Mouse (Mus musculus): ENCODE results near the gene Csde1.

The Csde1 gene

GRCm38 (mm10) chr3:103058207-103059157 lies 38.3 kb downstream of the Csde1 start, which contains the start of gene Nras:
Gene Nras, plus strand, starts transcription at chr3:103058285.
- peak; percentile 91 to 97 for DNase-seq (ENCODE audit: low spot score in 2 of 2)

- DNase-seq (ENCODE audit: low spot score in 2 of 2), result no peak
Measured at GRCm38 (mm10) chr3:103066927-103067326, 46.7 kb downstream of the Csde1 start.

- DNase-seq (ENCODE audit: low spot score in 2 of 2), result no peak
Measured at GRCm38 (mm10) chr3:103068971-103069370, 48.7 kb downstream of the Csde1 start.

GRCm38 (mm10) chr3:103073771-103074170 lies 53.5 kb downstream of the Csde1 start, which contains the start of gene Ampd1:
Gene Ampd1, plus strand, starts transcription at chr3:103074014.
- no peak for DNase-seq (ENCODE audit: low spot score in 2 of 2)

- no peak for DNase-seq (ENCODE audit: low spot score in 2 of 2)
Measured at GRCm38 (mm10) chr3:103075871-103076270, 55.6 kb downstream of the Csde1 start.

- no peak for DNase-seq (ENCODE audit: low spot score in 2 of 2)
Measured at GRCm38 (mm10) chr3:103076476-103076875, 56.2 kb downstream of the Csde1 start.

- no peak for DNase-seq (ENCODE audit: low spot score in 2 of 2)
Measured at GRCm38 (mm10) chr3:103079301-103079700, 59.1 kb downstream of the Csde1 start.

GRCm38 (mm10) chr3:103081051-103081450 lies 60.8 kb downstream of the Csde1 start:
- no peak for DNase-seq (ENCODE audit: low spot score in 2 of 2)

GRCm38 (mm10) chr3:103081861-103082453 lies 61.7 kb downstream of the Csde1 start:
- DNase-seq (ENCODE audit: low spot score in 2 of 2), result no peak

GRCm38 (mm10) chr3:103082761-103083160 lies 62.5 kb downstream of the Csde1 start:
- no peak for DNase-seq (ENCODE audit: low spot score in 2 of 2)

- DNase-seq (ENCODE audit: low spot score in 2 of 2), result no peak
Measured at GRCm38 (mm10) chr3:103085986-103086385, 65.8 kb downstream of the Csde1 start.

- no peak for DNase-seq (ENCODE audit: low spot score in 2 of 2)
Measured at GRCm38 (mm10) chr3:103091753-103092152, 71.5 kb downstream of the Csde1 start.

GRCm38 (mm10) chr3:103098662-103099061 lies 78.4 kb downstream of the Csde1 start:
- peak in 1 of 2 experiments; percentile 28 for DNase-seq (ENCODE audit: low spot score in 2 of 2)

GRCm38 (mm10) chr3:103099667-103100066 lies 79.4 kb downstream of the Csde1 start:
- DNase-seq (ENCODE audit: low spot score in 2 of 2), result no peak

GRCm38 (mm10) chr3:103100735-103101134 lies 80.5 kb downstream of the Csde1 start:
- DNase-seq (ENCODE audit: low spot score in 2 of 2), result no peak

GRCm38 (mm10) chr3:103101194-103101593 lies 81.0 kb downstream of the Csde1 start:
- DNase-seq (ENCODE audit: low spot score in 2 of 2), result no peak

- DNase-seq (ENCODE audit: low spot score in 2 of 2), result peak in 1 of 2 experiments; percentile 52
Measured at GRCm38 (mm10) chr3:103101909-103102308, 81.7 kb downstream of the Csde1 start.

- peak; percentile 98 to 99 for DNase-seq (ENCODE audit: low spot score in 2 of 2)
Measured at GRCm38 (mm10) chr3:103102454-103103390, 82.5 kb downstream of the Csde1 start, which contains the start of gene Dennd2c. Gene Dennd2c, plus strand, starts transcription at chr3:103102604.
